Mouse (Mus musculus) CH12.LX (cell line): Measurements from ENCODE around the gene Smyd4. TPM values are rescaled to one million over a fixed set of nuclear protein-coding genes. Genes with fewer than 3 reads are reported as not detected.
A peak's percentile ranks its signal among the peaks of the same experiment; 100 is the strongest.

Experiments used
- DNase-seq: peaks from one replicate; pipeline ENCODE4 v3.0.0-alpha.2; 2013; ENCODE audit errors: extremely low read depth
- H3K27ac ChIP-seq: 2 replicates; pipeline ENCODE4 v1.5.1; 2012; ENCODE audit warnings: low read depth, mild to moderate bottlenecking, control low read depth, moderate library complexity; ENCODE audit not compliant: insufficient read depth
- H3K27me3 ChIP-seq: replicated peaks from 2 replicates; pipeline ENCODE3; 2012; ENCODE audit warnings: inconsistent platforms
- H3K36me3 ChIP-seq, 2 experiments: replicated peaks in 1 of 2; 2 replicates each; pipeline versions ENCODE3 to v1.6.1; 2012; ENCODE audit warnings: inconsistent platforms in 1 of 2, low read length in 1 of 2, mild to moderate bottlenecking in 1 of 2, mixed read lengths in 1 of 2, moderate library complexity in 1 of 2; ENCODE audit not compliant: control insufficient read depth in 1 of 2, insufficient read depth in 1 of 2
- H3K4me1 ChIP-seq, 2 experiments: 2 replicates each; pipeline ENCODE4 v1.6.1; 2012; ENCODE audit warnings: inconsistent platforms in 1 of 2, moderate library complexity in 1 of 2; ENCODE audit not compliant: insufficient read depth in 2 of 2, control insufficient read depth in 1 of 2
- H3K4me2 ChIP-seq: 2 replicates; pipeline ENCODE4 v1.6.1; 2012; ENCODE audit warnings: low read depth, mild to moderate bottlenecking, control low read depth; ENCODE audit not compliant: poor library complexity, insufficient read depth, severe bottlenecking
- H3K4me3 ChIP-seq, 3 experiments: fragments of 150-350 bp in 1 of 3; sonication (generic) in 1 of 3; replicated peaks in 1 of 3; 2 replicates each; pipeline versions ENCODE3 to v1.5.1; 2011 to 2012; ENCODE audit warnings: low read depth in 2 of 3, low read length in 2 of 3, mild to moderate bottlenecking in 2 of 3, moderate library complexity in 2 of 3, control low read depth in 1 of 3, improper control_type of control experiment in 1 of 3, inconsistent platforms in 1 of 3, mixed read lengths in 1 of 3; ENCODE audit not compliant: poor library complexity in 1 of 3
- H3K79me2 ChIP-seq: replicated peaks from 2 replicates; pipeline ENCODE4 v1.6.1; 2012; ENCODE audit warnings: mild to moderate bottlenecking, moderate library complexity; ENCODE audit not compliant: control insufficient read depth, poor library complexity, insufficient read depth, severe bottlenecking; ENCODE audit errors: extremely low read depth
- H3K9ac ChIP-seq: 2 replicates; pipeline ENCODE4 v1.6.1; 2012; ENCODE audit warnings: low read depth, mild to moderate bottlenecking, control low read depth, moderate library complexity; ENCODE audit not compliant: insufficient read depth
- H3K9me3 ChIP-seq: replicated peaks from 2 replicates; pipeline ENCODE3; 2012; ENCODE audit warnings: low read length, inconsistent platforms, mixed read lengths
- BHLHE40 ChIP-seq: IDR thresholded peaks from 2 replicates; pipeline ENCODE4 v1.6.1; 2011; ENCODE audit warnings: mild to moderate bottlenecking, low read depth, low read length, improper control_type of control experiment
- CHD1 ChIP-seq: IDR thresholded peaks from 2 replicates; pipeline ENCODE4 v1.6.1; 2012; ENCODE audit warnings: low read depth, low read length, improper control_type of control experiment, inconsistent platforms
- CHD2 ChIP-seq: IDR thresholded peaks from 2 replicates; pipeline ENCODE4 v1.6.1; 2011; ENCODE audit warnings: low read length, improper control_type of control experiment
- E2F4 ChIP-seq: IDR thresholded peaks from 2 replicates; pipeline ENCODE4 v1.6.1; 2011; ENCODE audit warnings: low read depth, low read length, improper control_type of control experiment; ENCODE audit not compliant: insufficient replicate concordance
- EP300 ChIP-seq: IDR thresholded peaks from 2 replicates; pipeline ENCODE4 v1.6.1; 2011; ENCODE audit warnings: low read length, improper control_type of control experiment
- ETS1 ChIP-seq: conservative IDR thresholded peaks from 2 replicates; pipeline ENCODE4 v1.6.1; 2012; ENCODE audit warnings: low read depth, mild to moderate bottlenecking, inconsistent platforms, low read length, improper control_type of control experiment, moderate library complexity
- IRF4 ChIP-seq: IDR thresholded peaks from 2 replicates; pipeline ENCODE4 v1.6.1; 2014; ENCODE audit warnings: low read depth, mild to moderate bottlenecking, inconsistent platforms, low read length, improper control_type of control experiment
- JUN ChIP-seq: IDR thresholded peaks from 2 replicates; pipeline ENCODE4 v1.6.1; 2011; ENCODE audit warnings: low read depth, mild to moderate bottlenecking, low read length, improper control_type of control experiment, moderate library complexity; ENCODE audit not compliant: insufficient read depth
- JUND ChIP-seq: conservative IDR thresholded peaks from 2 replicates; pipeline ENCODE4 v1.6.1; 2011; ENCODE audit warnings: low read depth, low read length, improper control_type of control experiment
- KAT2A ChIP-seq: IDR thresholded peaks from 2 replicates; pipeline ENCODE4 v1.6.1; 2012; ENCODE audit warnings: low read length, improper control_type of control experiment, inconsistent platforms; ENCODE audit not compliant: insufficient replicate concordance
- MAFK ChIP-seq: IDR thresholded peaks from 2 replicates; pipeline ENCODE4 v1.6.1; 2011; ENCODE audit warnings: low read length, improper control_type of control experiment; ENCODE audit not compliant: insufficient replicate concordance
- MAX ChIP-seq: IDR thresholded peaks from 2 replicates; pipeline ENCODE4 v1.6.1; 2011; ENCODE audit warnings: low read length, improper control_type of control experiment
- MAZ ChIP-seq: IDR thresholded peaks from 2 replicates; pipeline ENCODE4 v1.6.1; 2012; ENCODE audit warnings: low read depth, mild to moderate bottlenecking, inconsistent platforms, low read length, improper control_type of control experiment, moderate library complexity
- MEF2A ChIP-seq: IDR thresholded peaks from 2 replicates; pipeline ENCODE4 v1.6.1; 2014; ENCODE audit warnings: low read depth, mild to moderate bottlenecking, inconsistent platforms, low read length, improper control_type of control experiment, borderline replicate concordance
- NELFE ChIP-seq: IDR thresholded peaks from 2 replicates; pipeline ENCODE4 v1.6.1; 2011; ENCODE audit warnings: low read depth, low read length, improper control_type of control experiment
- PAX5 ChIP-seq: IDR thresholded peaks from 2 replicates; pipeline ENCODE4 v1.6.1; 2012; ENCODE audit warnings: low read length, inconsistent platforms, mixed read lengths
- POLR2A ChIP-seq: IDR thresholded peaks from 2 replicates; pipeline ENCODE4 v1.6.1; 2011; ENCODE audit warnings: low read depth, mild to moderate bottlenecking, improper control_type of control experiment, low read length
- POLR2AphosphoS2 ChIP-seq: IDR thresholded peaks from 2 replicates; pipeline ENCODE4 v1.6.1; 2011; ENCODE audit warnings: low read depth, low read length, improper control_type of control experiment
- RCOR1 ChIP-seq: conservative IDR thresholded peaks from 2 replicates; pipeline ENCODE4 v1.6.1; 2012; ENCODE audit warnings: low read depth, mild to moderate bottlenecking, inconsistent platforms, low read length, improper control_type of control experiment
- SIN3A ChIP-seq: IDR thresholded peaks from 2 replicates; pipeline ENCODE4 v1.6.1; 2012; ENCODE audit warnings: low read length, improper control_type of control experiment, inconsistent platforms
- TCF12 ChIP-seq: IDR thresholded peaks from 2 replicates; pipeline ENCODE4 v1.6.1; 2014; ENCODE audit warnings: low read depth, mild to moderate bottlenecking, inconsistent platforms, low read length, improper control_type of control experiment
- UBTF ChIP-seq: IDR thresholded peaks from 2 replicates; pipeline ENCODE4 v1.6.1; 2012; ENCODE audit warnings: low read depth, mild to moderate bottlenecking, inconsistent platforms, low read length, improper control_type of control experiment, moderate library complexity
- ZC3H11A ChIP-seq: IDR thresholded peaks from 2 replicates; pipeline ENCODE4 v1.6.1; 2012; ENCODE audit warnings: low read depth, mild to moderate bottlenecking, inconsistent platforms, low read length, improper control_type of control experiment
- dilution Hi-C: fragments of 300-500 bp; cut with MboI; formaldehyde crosslinking; loops from 2 replicates; pipeline ENCODE4 v1.14.3; 2020; ENCODE audit warnings: low sequenced_read_pairs; ENCODE audit not compliant: extremely low pct_unique_long_range_greater_than_20kb, extremely low pct_ligation_motif_present
- in situ Hi-C: fragments of 300-500 bp; cut with MboI; formaldehyde crosslinking; loops from 3 replicates; pipeline ENCODE4 v1.14.3; 2019; ENCODE audit warnings: low sequenced_read_pairs, low pct_ligation_motif_present, low pct_unique_long_range_greater_than_20kb, mixed read lengths
- polyA plus RNA-seq: library from polyadenylated mRNA; unstranded; fragments of >175 nt; gene quantifications from 2 replicates; pipeline ENCODE4 v1.2.1, GENCODE M21; 2012; ENCODE audit warnings: low read depth; ENCODE audit not compliant: insufficient read length
- total RNA-seq, 2 experiments: library from RNA; depleted of rRNA; stranded (reverse); fragments of 300-350 nt in 1 of 2; fragments of >200 nt in 1 of 2; gene quantifications; 2 replicates each; pipeline ENCODE4 v1.2.3; 2012 to 2014

Gene Smyd4
- total and polyA plus RNA-seq, 3 experiments, result 11.8 to 15.4 (median 13.9) TPM

- Histone ChIP-seq H3K9ac (no peak overlapping the region), H3K27me3 (no peaks in the 10 kb centered on the region), H3K9me3 (no peaks in the 10 kb centered on the region), H3K4me3 (no peak overlapping the region), H3K36me3 (peaks cover 74 to 94% of the 10 kb centered on the region in 2 experiments), H3K79me2 (no peaks in the 10 kb centered on the region; the same call in 1 of the 2 replicates), H3K4me1 (peaks cover 3 to 9% of the 10 kb centered on the region in 2 experiments; a peak in 3 of 4 replicates), H3K4me2 (no peak overlapping the region), H3K27ac (no peak overlapping the region)
- in situ Hi-C loops, result no loop called here
- dilution Hi-C loops, result no loop called here
- no peak for TF ChIP-seq UBTF
- no peak for TF ChIP-seq SIN3A
- no peak for TF ChIP-seq MAZ
- no peak for TF ChIP-seq RCOR1
- no peak for TF ChIP-seq KAT2A
- no peak for TF ChIP-seq MAFK
- TF ChIP-seq NELFE, result no peak
- DNase-seq, result no peak
These were observed 34.4 kb upstream of the Smyd4 start for GRCm38 (mm10) chr11:75313834-75314233.

- in situ Hi-C loops, result no loop called here
- peaks cover 12 to 36% of the 10 kb centered on the region in 2 experiments for H3K4me1 ChIP-seq
- H3K4me2 ChIP-seq, result peak overlapping the region; percentile 54
- H3K36me3 ChIP-seq, result peaks cover 36 to 90% of the 10 kb centered on the region in 2 experiments
- peak; percentile 62 for DNase-seq
- H3K4me3 ChIP-seq, result peak overlapping the region in 1 of 3 experiments; percentile 0
- peak overlapping the region; percentile 57 for H3K27ac ChIP-seq
- peaks cover 35% of the 10 kb centered on the region for H3K79me2 ChIP-seq
- no peaks in the 10 kb centered on the region for H3K27me3 ChIP-seq
- TF ChIP-seq IRF4 (peak; percentile 83; the same call in 1 of the 2 replicates), E2F4 (no peak), SIN3A (peak; percentile 99), CHD2 (peak; percentile 20; the same call in 1 of the 2 replicates), ETS1 (peak; percentile 96), EP300 (peak; percentile 89), MAZ (peak; percentile 61; the same call in 1 of the 2 replicates), MAX (no peak), BHLHE40 (peak; percentile 75), MEF2A (peak; percentile 60; the same call in 1 of the 2 replicates), CHD1 (peak; percentile 6; the same call in 1 of the 2 replicates), NELFE (no peak), POLR2A (no peak), POLR2AphosphoS2 (no peak), ZC3H11A (no peak), TCF12 (peak; percentile 71; the same call in 1 of the 2 replicates), JUN (peak; percentile 96), JUND (peak; percentile 96), RCOR1 (0 out of 2 replicates have a peak, but pooled peaks have one; percentile 38), PAX5 (no peak)
- dilution Hi-C loops, result no loop called here
- H3K9me3 ChIP-seq, result no peaks in the 10 kb centered on the region
- peak overlapping the region; percentile 10; the same call in 1 of the 2 replicates for H3K9ac ChIP-seq
These were observed 29.6 kb upstream of the Smyd4 start for GRCm38 (mm10) chr11:75318351-75319221.
